Mouse (Mus musculus) hindlimb bud, embryonic 11.5 days (tissue): ENCODE measurements around the gene Pknox2.

Experiments
- DNase-seq: peaks from one replicate; pipeline ENCODE4 v3.0.0-alpha.2; 2012; ENCODE audit warnings: low read depth, low spot score; ENCODE audit errors: extremely low spot score

The Pknox2 gene

DNA sequence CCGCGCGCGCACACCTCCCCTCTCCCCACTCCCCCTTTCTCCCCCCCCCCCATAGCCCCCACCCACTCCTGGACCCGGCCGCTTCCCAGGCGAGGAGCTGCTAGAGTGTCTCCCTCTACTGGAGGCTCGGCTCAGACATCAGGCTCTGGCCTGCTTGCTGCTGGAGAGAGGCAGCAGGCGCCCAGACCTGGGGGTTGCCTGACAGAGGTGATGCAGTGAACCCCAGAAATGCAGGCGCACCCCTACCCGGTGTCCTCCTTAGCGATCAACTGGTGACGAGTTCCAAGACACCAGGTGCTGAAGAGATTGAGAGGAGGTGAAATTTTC, at the start of gene Pknox2:
TSS of gene Pknox2 (minus strand) at position 49 of the 327 bp plus-strand sequence.
- DNase-seq = no peak

DNA sequence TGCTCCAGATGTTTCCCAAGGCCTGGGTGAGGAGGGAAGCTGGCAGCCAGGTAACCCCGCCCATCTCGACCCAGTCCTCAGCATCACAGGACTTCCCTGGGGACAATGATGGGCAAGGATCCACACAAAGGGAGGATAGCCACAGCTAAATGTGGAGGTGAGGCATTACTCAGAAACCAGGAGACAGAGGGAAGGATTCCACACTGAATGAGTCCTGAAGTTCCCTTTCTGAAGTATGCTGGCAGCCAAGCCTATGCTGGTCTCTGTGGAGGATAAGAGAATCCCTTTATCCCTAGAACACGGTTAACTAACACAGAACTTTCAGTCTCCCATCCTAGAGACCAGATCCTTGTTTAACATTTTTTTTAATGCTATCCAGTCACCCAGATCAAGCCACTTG, 40.8 kb upstream of the Pknox2 start:
- DNase-seq = no peak

DNA sequence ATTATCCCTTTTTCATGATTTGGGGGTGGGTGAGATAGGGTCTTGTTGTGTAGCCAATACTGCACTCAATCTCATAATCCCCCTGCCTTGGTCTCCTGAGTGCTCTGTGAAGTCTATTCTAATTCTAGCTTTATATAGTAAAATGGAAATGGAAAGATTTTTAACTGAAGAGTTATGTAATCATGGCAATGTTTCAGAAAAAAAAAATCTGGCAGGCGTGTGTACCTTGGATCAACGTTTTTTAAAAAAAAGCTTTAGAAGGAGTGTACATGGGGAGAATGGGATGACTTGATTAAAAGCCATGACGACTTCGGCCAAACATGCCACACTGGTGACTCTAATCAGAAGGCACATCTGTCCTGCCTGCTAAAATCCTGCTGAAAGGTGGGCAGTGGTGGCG, 40.2 kb upstream of the Pknox2 start:
- DNase-seq = no peak

DNA sequence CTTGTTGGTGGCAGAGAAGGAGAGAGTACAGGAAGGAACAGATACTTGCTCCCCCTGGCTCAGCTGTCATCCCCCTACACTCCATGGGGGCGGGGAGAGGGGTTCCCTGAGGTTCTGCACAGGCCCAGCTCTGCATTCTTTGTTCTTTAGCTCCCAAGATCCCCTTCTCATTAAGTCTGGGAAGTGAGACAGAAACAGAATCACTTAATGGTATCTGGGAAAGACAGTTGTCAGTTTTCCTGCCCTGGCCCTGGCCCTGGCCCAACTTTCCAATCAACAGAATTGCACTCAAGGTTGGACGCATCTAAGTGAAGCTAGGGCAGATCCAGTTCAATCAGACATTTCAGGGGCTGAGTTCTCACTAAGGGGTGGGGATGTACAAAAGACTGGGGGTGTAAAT, 36.0 kb upstream of the Pknox2 start:
- no peak for DNase-seq

DNA sequence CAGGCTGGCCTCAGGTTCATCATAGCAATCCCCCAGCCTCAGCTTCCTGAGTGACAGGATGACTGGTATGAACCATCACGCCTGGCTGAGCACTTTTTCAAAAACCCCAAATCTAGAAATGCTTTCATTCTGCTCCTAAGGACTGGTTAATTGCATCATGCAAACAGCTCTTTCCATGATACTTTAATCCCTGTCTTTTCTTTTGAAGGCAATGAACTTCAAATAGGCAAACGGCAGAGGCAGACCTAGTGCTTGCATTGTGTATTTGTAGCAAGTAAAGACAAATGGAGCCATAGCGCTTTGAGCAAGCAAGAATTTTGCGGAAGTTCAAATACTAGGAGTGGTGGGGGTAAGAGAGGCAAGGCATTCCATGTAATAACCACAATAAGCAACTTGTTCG, 34.4 kb upstream of the Pknox2 start:
- no peak for DNase-seq

DNA sequence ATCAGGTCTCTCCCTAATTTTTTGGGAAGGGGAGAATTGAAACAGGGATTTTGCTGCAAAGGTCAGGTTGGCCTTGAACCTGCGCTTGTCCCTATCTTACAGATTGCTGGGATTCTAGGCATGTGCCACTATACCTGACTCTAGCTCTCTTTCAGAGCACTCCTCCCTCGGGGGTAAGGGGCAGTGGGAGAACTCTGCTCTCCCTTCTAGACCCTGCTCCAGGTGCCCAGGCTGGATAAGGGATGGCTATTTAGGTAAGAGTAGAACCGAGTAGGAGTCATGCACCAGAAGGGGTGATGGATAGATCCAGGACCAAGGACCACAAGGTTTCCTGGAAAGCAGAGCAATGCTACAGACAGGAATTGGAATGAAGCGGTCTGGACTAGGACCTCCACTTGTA, 32.4 kb upstream of the Pknox2 start:
- no peak for DNase-seq

DNA sequence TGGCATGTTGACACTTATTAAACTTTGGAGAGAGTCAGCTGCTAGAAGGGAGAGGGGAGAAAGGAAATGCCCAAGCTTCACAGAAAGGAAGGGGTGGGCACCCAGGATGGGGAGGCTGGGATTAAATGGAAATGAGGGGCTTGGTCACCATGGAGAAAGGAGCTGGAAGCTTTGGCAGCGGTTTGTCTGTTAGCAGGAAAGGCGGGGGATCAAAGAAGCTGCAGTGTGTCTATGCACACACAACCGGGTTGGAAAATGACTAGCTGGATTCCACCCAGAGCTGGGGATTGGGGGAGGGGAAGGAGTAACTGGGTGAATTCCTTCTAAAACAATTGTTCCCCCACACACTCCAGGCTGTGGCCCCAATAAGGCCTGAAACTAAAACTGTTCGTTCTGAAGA, 31.7 kb upstream of the Pknox2 start:
- DNase-seq = no peak

DNA sequence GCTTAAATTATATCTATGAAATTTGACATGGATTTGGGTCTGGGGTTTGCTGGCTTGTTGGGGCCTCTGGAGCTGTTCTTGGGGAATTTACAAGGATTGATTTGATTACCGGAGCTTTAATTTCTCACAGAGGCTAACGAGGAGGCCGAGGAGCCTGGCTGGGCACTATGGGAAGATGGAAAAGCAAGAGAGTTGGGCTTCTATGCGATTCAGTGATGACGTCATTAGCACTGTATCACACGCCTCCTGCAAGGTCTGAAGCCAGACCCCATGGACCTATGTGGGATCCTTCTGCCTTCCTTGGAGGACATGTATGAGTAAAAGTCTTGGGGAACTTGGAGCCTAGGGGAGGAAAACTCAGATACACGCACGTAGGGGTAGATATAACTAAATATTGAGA, 30.3 kb upstream of the Pknox2 start:
- DNase-seq = no peak

DNA sequence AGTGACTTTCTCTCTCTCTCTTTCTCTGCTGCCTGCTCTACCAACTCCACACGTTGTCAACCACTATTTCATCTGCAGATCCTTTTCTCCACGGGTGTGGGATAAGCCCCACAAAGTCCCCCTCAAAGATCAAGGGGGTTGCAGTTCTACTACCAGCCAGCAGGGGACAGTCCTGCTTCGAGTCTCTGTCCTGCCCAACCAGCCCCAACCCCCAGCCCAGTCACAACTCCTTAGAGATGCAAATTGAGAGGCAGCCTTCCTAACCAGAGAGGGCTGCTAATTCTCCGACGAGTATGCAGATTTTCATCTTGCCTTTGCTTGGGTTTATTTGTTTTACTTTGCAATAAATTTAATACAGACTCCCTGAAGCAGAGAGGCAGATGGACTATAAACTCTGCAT, 29.9 kb upstream of the Pknox2 start:
- peak; percentile 28 for DNase-seq

DNA sequence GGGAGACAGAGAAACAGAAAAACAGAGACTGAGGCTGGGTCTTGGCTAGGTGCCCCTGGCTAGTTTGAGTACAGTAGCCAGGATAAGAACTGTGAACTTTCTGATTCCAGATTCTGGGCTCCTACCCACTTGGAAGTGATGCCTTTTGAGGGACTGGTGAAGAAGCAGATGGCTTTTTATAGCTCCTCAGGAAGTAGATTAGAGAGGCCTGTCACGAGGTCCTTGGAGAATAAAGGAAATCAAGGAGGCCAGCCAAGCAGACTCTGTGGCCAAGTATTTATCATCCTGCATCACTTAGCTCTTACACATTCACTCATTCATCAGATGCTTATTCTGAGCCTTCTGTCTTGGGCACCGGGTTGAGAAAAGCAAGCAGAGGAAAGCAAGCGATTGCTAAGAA, 28.8 kb upstream of the Pknox2 start:
- no peak for DNase-seq

DNA sequence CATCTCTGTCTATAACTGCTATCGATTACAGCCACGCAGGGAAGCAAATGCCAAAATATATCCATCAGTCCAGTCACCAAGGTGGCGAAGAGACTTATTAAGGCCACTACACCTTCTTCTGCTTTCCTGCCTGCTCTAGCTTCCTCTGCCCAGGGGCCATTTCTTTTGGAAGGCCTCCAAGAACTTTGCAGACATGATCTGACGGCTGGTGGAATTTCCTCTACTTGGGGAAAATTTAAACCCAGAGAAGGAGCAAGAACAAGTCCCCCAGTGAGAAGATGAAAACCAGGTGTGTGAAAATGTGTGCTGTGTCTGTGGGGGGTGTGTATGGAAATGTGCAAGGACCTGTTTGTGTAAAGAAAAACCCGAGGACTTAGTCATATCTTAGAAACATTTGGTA, 26.2 kb upstream of the Pknox2 start:
- DNase-seq = no peak

DNA sequence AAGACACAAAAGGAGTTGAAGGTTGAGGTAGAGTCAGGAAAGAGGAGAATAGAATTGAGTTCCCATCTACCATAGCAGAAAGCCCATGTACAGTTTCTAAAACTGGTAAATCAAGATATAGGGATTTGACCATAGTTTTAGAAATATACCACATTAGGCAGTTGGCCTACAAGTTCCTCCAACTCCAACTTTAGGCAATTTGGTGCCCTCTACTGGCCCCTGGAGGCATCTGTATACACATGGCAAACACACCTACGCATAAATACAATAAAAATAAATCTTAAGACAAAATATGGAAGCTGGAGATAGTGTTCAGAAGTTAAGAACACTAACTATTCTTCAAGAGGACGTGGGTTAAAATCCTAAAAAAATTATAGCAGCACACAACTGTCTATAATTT, 19.7 kb upstream of the Pknox2 start:
- no peak for DNase-seq

DNA sequence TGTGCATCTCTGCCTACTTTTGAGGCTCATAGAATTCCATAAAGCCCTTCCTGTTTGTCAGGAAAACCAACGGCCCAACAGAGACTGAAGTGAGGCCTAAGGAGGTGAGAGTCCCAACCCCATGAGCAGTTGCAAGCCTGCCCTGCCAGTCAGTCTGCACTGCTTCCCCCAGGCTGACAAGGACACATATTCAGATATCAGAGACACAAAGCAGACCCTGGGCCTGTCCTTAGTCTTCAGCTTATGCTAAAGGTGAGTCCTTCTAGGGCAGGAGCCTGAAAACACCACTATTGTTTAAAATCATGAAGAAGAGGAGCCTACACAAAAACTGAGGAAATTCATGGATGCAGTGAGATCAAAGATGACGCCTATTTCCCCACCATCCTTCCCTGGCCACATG, 13.5 kb upstream of the Pknox2 start:
- no peak for DNase-seq

DNA sequence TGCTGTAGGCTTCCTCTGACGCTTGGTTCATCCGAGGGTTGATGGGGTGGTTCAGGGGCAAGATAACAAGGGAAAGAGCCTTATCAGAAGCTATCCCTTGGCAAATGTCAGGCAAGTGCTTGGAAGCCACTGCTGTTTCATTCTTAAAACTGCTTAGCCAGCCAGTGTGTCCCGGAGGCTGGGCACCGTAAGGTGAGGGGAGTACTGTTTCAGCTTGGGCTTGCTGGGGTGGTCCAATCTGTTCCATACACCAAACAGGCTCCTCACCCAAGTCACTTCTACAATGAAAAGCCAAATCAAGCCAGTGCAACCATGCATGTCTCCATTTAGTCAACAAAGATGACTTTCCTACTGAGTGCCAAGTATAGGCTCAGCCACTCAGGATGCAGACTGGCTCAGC, 679 bp upstream of the Pknox2 start:
- DNase-seq = no peak

DNA sequence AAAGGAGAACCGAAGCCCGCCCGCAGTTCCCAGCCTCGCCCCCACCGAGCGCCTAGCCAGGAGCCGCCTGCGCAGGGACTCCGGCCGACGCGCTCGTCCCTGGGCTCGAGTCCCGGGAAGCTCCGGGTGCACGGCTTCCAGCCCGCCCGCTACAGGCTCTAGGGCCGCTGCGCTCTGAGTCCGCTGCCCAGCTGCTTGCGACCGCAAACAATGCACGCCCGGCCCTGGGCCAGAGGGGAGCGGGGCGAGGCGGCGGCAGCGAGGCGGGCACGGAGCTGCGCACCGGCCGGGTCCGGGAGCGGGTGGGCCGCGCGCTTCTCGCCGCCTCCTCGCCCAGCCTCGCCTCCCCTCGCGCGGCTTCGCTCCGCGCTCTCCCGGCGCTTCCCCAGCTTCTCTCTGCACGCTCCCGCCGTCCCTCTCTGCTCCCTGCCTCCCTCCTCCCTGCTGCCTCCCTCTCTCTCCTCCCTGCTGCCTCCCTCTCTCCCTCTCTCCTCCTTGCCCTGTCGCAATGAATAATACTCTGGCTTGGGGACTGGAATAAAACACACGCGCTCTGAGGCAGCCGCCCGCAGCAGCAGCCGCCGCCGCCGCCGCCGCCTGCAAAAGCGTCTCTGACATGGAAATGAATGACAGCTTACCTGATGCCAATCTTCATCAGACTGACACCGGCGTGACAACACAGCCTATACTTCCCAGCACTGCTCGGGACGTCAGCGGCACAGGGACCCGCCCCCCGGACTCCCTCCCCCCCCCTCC, 426 bp downstream of the Pknox2 start:
- DNase-seq = no peak

DNA sequence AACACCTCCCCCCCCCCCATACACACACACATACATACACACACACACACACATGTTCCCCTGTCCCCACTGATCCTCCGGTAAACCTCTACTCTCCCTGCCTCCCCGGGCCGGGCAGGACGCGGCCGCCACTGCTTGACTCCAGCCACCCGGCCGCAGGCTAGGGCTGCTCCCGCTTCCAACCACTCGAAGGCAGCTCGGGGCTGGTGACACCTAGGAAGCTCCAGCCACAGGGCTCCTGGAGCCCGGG, 929 bp downstream of the Pknox2 start:
- DNase-seq = no peak

DNA sequence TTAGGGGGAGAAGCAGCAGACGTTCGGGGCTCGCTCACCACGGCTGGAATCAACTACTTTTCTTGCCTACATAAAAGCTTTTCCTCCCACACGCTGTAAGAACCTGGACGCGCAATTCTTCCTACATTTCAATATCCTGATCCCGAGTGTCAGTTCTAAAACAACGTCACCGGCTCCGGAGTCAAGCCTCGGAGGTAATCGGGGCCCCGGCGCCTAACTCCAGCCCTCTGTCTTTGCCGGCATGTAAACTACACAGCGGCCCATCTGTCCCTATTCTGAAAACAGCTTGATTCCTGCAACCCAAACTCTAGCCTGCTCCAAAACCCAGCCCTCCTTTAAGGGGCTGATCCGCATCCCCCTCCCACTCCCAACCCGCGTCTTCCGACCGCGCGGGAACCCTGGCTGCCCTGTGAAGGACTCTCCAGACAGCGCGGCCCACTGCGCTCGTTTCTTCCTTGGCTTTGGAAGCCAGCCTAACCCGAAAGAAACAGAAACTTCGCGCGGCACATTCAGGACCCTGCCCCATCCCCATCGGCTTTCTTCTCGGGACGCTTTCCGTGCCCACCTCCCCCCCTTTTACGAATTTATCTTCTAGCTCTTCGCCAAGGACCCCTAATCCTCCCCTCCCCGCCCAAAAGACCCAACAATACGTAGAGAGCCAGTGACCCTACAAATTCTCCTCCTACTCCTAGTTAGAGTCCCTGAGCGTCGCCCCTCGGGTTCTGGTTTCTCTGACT, 1.4 kb downstream of the Pknox2 start:
- no peak for DNase-seq

DNA sequence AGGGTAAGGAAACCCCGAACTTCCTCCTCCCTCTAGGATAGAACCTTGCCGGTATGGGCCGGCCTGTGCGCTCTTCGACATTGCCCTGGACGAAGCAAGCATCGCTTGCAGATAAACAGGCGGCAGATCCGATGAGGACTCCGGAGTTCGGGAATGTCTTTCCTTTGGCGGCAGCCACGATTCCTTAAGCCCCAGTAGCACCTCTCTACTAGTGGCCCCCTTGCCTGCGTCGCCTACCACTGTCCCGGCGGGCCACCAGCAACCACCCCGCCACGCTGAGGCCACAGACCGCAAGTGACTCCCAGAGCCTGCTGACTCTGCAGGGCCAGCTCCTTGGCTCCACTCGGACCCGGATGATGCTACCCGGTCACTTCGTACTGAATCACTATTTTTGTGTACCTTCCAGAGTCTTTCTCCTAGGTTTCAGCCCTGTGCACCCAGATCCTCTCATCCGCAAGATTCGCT, 2.0 kb downstream of the Pknox2 start:
- no peak for DNase-seq

DNA sequence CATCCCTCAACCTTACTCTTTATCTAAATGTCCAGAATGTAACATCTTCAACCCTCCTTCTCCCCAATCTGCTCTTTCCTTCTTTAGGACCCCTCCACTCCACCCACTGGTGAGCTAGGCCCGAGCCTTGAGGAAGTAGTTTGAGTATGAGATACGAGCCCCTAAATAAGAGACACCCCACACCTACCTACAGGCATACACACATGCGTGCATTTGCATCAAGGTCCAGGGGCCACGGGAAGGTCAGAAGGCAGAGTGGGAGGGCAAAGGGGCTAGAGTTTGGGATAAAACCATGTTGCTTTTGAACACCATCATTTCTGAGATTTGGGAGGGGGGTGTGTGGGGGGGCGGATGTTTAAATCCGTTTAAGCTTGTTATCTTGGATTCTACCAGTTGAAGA, 2.5 kb downstream of the Pknox2 start:
- no peak for DNase-seq

DNA sequence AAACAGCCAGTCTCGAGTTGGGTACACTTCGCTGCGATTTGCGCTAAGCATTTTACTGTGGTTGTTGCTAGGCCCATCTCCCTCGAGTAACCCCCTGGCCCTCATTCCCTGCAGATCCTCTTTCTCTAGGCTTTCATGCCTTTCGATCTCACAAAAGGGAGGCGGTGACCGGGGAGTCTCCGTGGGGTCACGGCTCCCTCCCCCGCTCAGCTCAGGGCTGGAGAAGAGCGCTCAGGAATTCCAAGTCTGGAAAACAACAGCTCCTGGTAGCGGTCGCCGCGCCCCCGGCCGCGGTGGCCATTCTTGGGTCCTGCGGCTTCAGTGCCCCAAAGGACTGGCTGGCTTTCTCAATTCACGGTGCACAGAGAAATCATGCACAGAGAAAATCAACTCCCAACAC, 3.0 kb downstream of the Pknox2 start:
- no peak for DNase-seq

DNA sequence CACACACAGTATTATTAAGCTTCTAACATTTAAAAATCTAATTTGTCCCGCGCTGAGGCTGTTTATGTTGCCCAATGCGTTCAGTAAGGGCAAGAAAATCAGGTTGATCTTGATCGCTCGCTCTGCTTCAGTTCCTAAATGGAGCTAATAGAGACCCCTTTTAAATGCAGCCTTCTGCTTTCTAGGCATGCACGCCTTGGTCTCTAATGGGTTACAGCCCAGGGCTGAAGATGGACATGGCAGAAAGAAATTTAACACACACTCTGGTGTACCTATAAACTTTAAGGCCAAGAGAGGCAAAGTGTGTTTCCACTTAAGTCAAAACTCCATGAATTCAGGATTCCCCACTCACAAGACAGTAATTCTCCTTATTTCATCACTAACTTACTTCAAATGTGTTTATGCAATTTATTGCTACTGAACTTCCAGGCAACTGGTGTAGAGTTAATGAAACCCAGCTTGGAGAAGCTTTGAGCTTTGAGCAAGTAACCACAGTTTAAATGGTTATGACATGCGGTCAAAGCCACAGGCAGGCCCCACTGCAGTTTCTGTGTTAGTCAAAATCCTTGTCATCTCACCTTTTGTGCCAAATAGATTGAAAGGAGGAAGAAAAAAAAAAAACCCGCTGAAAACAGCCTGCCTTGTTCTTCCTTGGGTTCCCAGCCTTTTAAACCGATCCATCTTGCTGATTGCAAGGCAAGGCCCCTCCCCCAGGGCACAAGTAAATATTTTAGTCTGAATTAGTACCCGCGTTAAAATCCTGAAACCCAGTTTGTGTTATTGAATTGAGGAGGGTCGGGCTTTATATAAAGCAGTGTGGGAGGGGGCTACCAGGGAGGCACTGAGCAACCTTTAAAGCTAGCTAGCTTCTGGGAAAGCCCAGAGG, 3.9 kb downstream of the Pknox2 start:
- DNase-seq = peak; percentile 94

DNA sequence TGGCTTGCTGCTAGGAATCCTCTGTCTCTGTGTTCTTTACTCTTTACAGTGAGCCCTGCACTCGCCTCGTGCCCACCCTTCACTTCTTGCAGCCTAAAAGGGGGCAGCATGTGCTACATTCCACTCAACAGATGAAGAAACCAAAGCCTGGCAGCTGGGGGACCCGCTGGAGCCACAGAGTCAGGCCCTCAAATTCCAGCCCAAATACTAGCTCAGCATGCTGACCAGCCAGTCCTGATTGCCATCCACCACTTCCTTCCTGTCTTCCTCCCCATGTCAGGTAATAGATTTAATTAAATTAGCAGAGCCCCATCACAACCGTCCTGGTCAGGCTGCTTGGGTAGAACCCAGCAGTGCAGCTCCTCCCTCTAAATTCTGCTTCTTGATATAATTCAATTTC, 5.1 kb downstream of the Pknox2 start:
- no peak for DNase-seq
